Mouse (Mus musculus): ENCODE results near the gene Ttc25. TPM values are rescaled to one million over a fixed set of nuclear protein-coding genes. Genes with fewer than 3 reads are reported as not detected.

Ttc25 gene
- polyA plus RNA-seq, 1 experiment from 2014 or later = 0.72 TPM

DNA sequence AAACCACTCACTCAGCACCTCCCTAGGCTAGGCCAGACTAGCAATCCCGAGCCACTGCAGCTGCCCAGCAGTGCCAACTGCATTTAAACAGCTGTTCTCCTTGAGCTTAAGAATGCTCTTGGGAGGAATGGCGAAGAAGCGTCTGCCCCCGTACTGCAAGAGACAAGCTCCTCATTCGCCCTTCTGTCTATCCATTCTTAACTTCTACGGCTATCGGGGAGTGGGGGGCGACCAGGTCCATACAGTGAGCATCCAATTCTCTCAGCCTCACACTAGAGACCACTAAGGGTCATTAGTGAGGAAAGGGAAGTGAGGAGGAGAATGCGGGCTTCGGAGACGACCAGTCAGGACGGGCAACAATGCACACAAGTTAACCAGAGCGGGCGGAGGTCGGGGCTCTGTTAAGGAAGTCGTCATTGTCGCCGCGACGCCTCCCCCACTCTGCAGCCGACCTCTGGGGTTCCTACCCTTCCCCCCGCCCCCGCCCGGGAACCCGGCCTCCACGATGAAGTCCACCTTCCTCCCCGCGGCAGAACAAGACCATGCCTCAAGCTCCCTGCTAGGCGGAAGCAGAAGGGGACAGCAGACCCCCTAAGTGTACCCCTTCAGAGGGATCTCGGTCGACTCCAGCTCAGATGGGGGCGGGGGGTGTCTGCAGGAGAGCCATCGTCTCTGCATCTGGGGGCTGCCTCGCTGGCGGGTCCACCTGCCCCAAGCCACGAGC lies 73.5 kb downstream of the Ttc25 start, which contains the start of gene Nkiras2:
Nkiras2 (plus strand) TSS at position 484 of the 724 bp plus-strand sequence.
- TF ChIP-seq CTCF (IDR thresholded peaks at IDR 0.05; ENCODE audit: low read depth) = no peak
- Histone ChIP-seq H3K27ac (peak within 1 kb of the TSS; percentile 93), H3K9ac (ENCODE audit: low read depth, low read length) (peak within 1 kb of the TSS; percentile 90), H3K36me3 (ENCODE audit: insufficient read depth, low read length) (0 out of 2 replicates have a peak, but pooled peaks cover 4% of the 10 kb centered on the region), H3K27me3 (ENCODE audit: insufficient read depth, low read length) (no peaks in the 10 kb centered on the region), H3K9me3 (replicated peaks; ENCODE audit: low read length) (no peaks in the 10 kb centered on the region), H3K4me2 (ENCODE audit: low read length) (peak within 1 kb of the TSS; percentile 87), H3K4me3 (replicated peaks; ENCODE audit: low read depth, low read length) (peak within 1 kb of the TSS; percentile 77), H3K4me1 (replicated peaks; ENCODE audit: insufficient read depth, low read length) (peaks cover 9% of the 10 kb centered on the region; the same call in 1 of the 2 replicates)
- under 1% methylated on average over 36 of the region's 36 CpGs for WGBS
- DNase-seq (ENCODE audit: low spot score) (peak; percentile 87), ATAC-seq (replicated peaks; ENCODE audit: low FRiP score, low read depth) (peak; percentile 58)

DNA sequence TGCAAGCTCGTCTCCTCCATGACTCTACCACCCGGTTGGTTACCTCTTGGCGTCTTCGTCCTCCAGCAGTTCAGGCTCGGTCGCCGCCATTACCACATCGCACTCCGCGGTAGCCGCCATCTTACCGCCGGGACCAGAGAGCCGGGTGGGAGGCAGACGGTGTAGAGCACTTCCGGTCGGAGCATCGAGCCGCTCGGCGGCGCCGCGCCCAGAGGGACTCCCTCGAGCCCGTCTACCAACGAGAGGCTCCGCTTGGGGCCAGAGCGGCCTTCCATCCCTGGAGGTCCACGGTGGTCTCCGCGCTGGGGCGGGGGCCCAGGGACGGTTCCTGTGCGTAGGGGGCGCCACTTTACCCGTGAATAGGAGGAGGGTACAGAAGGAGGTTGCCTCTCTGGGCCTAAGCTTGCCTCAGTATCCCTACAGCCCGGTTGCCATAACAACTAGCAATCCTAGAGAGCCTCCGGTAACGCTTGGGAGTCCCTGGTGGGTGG lies 74.1 kb downstream of the Ttc25 start:
- Histone ChIP-seq H3K4me1 (replicated peaks; ENCODE audit: insufficient read depth, low read length) (peaks cover 9% of the 10 kb centered on the region; the same call in 1 of the 2 replicates), H3K27me3 (ENCODE audit: insufficient read depth, low read length) (no peaks in the 10 kb centered on the region), H3K36me3 (ENCODE audit: insufficient read depth, low read length) (0 out of 2 replicates have a peak, but pooled peaks cover 4% of the 10 kb centered on the region), H3K9ac (ENCODE audit: low read depth, low read length) (peak overlapping the region; percentile 90), H3K4me2 (ENCODE audit: low read length) (peak overlapping the region; percentile 87), H3K9me3 (replicated peaks; ENCODE audit: low read length) (no peaks in the 10 kb centered on the region), H3K4me3 (replicated peaks; ENCODE audit: low read depth, low read length) (peak overlapping the region; percentile 77), H3K27ac (peak overlapping the region; percentile 93)
- peak; percentile 65 for TF ChIP-seq CTCF (IDR thresholded peaks at IDR 0.05; ENCODE audit: low read depth)
- WGBS = under 1% methylated on average over 40 of the region's 40 CpGs
- ATAC-seq (replicated peaks; ENCODE audit: low FRiP score, low read depth) = peak; percentile 93
- peak; percentile 97 for DNase-seq (ENCODE audit: low spot score)

DNA sequence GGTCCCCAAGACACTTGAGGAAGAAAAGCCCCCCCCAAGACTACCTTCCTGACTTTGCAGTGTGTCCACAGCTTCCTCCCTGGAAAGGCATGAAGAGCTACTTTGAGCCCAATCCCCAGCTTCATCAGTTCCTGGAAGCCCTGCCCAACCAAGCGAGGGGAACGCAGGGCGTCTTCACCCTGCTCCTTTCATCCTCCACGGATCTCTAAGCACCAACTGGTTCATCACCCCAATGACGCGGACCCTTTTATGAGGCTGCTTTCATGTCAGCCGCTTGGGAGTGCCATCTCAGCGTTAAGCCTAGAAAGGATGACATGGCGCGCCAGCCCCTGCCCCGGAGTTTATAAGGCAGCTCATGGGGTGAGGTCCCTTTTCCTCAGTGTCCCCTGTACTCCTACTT lies 74.6 kb downstream of the Ttc25 start, which contains the start of gene Dnajc7:
Dnajc7 (minus strand) TSS at position 187 of the 400 bp plus-strand sequence.
- under 1% methylated on average over 11 of the region's 11 CpGs for WGBS
- Histone ChIP-seq H3K9ac (ENCODE audit: low read depth, low read length) (peak within 1 kb of the TSS; percentile 90), H3K4me3 (replicated peaks; ENCODE audit: low read depth, low read length) (peak within 1 kb of the TSS; percentile 77), H3K36me3 (ENCODE audit: insufficient read depth, low read length) (0 out of 2 replicates have a peak, but pooled peaks cover 4% of the 10 kb centered on the region), H3K4me1 (replicated peaks; ENCODE audit: insufficient read depth, low read length) (peaks cover 9% of the 10 kb centered on the region; the same call in 1 of the 2 replicates), H3K4me2 (ENCODE audit: low read length) (peak within 1 kb of the TSS; percentile 87), H3K27ac (peak within 1 kb of the TSS; percentile 93), H3K9me3 (replicated peaks; ENCODE audit: low read length) (no peaks in the 10 kb centered on the region), H3K27me3 (ENCODE audit: insufficient read depth, low read length) (no peaks in the 10 kb centered on the region)
- ATAC-seq (replicated peaks; ENCODE audit: low FRiP score, low read depth) (no peak), DNase-seq (ENCODE audit: low spot score) (no peak)
- no peak for TF ChIP-seq CTCF (IDR thresholded peaks at IDR 0.05; ENCODE audit: low read depth)

Other genes starting within 250 kb of the Ttc25 start
- gene Eif1, start 225.7 kb upstream of the Ttc25 start, polyA plus RNA-seq (2015; fragmentation: Nextera tagmentation; extraction: Ambion mirVana) = 1,736 and 1,746 TPM in 2 replicates
- gene Gast, start 211.2 kb upstream of the Ttc25 start, polyA plus RNA-seq (2015; fragmentation: Nextera tagmentation; extraction: Ambion mirVana) = not detected in 2 replicates
- gene Hap1, start 189.5 kb upstream of the Ttc25 start, polyA plus RNA-seq (2015; fragmentation: Nextera tagmentation; extraction: Ambion mirVana) = 13.8 and 15.7 TPM in 2 replicates
- 119 and 129 TPM in 2 replicates for gene Jup, start 147.8 kb upstream of the Ttc25 start, polyA plus RNA-seq (2015; fragmentation: Nextera tagmentation; extraction: Ambion mirVana)
- 51.4 and 54.5 TPM in 2 replicates for gene P3h4, start 130.8 kb upstream of the Ttc25 start, polyA plus RNA-seq (2015; fragmentation: Nextera tagmentation; extraction: Ambion mirVana)
- 108 and 122 TPM in 2 replicates for gene Fkbp10, start 129.9 kb upstream of the Ttc25 start, polyA plus RNA-seq (2015; fragmentation: Nextera tagmentation; extraction: Ambion mirVana)
- 97.6 and 98.6 TPM in 2 replicates for gene Nt5c3b, start 103.8 kb upstream of the Ttc25 start, polyA plus RNA-seq (2015; fragmentation: Nextera tagmentation; extraction: Ambion mirVana)
- 0.29 and 0.32 TPM in 2 replicates for gene Klhl10, start 103.7 kb upstream of the Ttc25 start, polyA plus RNA-seq (2015; fragmentation: Nextera tagmentation; extraction: Ambion mirVana)
- gene Klhl11, start 72.9 kb upstream of the Ttc25 start, polyA plus RNA-seq (2015; fragmentation: Nextera tagmentation; extraction: Ambion mirVana) = 5.4 and 6.0 TPM in 2 replicates
- gene Acly, start 17.6 kb upstream of the Ttc25 start, polyA plus RNA-seq (2015; fragmentation: Nextera tagmentation; extraction: Ambion mirVana) = 86.4 and 98.4 TPM in 2 replicates
- 23.7 and 24.2 TPM in 2 replicates for gene Cnp, start 29.3 kb downstream of the Ttc25 start, polyA plus RNA-seq (2015; fragmentation: Nextera tagmentation; extraction: Ambion mirVana)
- 52.6 and 54.0 TPM in 2 replicates for gene Nkiras2, start 73.6 kb downstream of the Ttc25 start, polyA plus RNA-seq (2015; fragmentation: Nextera tagmentation; extraction: Ambion mirVana)
- 142 and 151 TPM in 2 replicates for gene Dnajc7, start 74.6 kb downstream of the Ttc25 start, polyA plus RNA-seq (2015; fragmentation: Nextera tagmentation; extraction: Ambion mirVana)
- 1.6 and 2.5 TPM in 2 replicates for gene Zfp385c, start 146.8 kb downstream of the Ttc25 start, polyA plus RNA-seq (2015; fragmentation: Nextera tagmentation; extraction: Ambion mirVana)
- 3.3 and 3.7 TPM in 2 replicates for gene Dhx58, start 158.7 kb downstream of the Ttc25 start, polyA plus RNA-seq (2015; fragmentation: Nextera tagmentation; extraction: Ambion mirVana)
- gene Kat2a, start 166.9 kb downstream of the Ttc25 start, polyA plus RNA-seq (2015; fragmentation: Nextera tagmentation; extraction: Ambion mirVana) = 39.0 and 40.2 TPM in 2 replicates
- gene Hspb9, start 168.2 kb downstream of the Ttc25 start, polyA plus RNA-seq (2015; fragmentation: Nextera tagmentation; extraction: Ambion mirVana) = 0.37 TPM in 1 of 2 replicates, not detected in the other
- gene Rab5c, start 192.6 kb downstream of the Ttc25 start, polyA plus RNA-seq (2015; fragmentation: Nextera tagmentation; extraction: Ambion mirVana) = 34.7 and 39.0 TPM in 2 replicates
- not detected in 2 replicates for gene Kcnh4, start 214.3 kb downstream of the Ttc25 start, polyA plus RNA-seq (2015; fragmentation: Nextera tagmentation; extraction: Ambion mirVana)
- gene Hcrt, start 217.3 kb downstream of the Ttc25 start, polyA plus RNA-seq (2015; fragmentation: Nextera tagmentation; extraction: Ambion mirVana) = not detected in 2 replicates
- gene Ghdc, start 225.3 kb downstream of the Ttc25 start, polyA plus RNA-seq (2015; fragmentation: Nextera tagmentation; extraction: Ambion mirVana) = 4.8 and 5.9 TPM in 2 replicates